Mouse (Mus musculus): ENCODE results near the gene Trim9.

- TF ChIP-seq CTCF (IDR thresholded peaks at IDR 0.05) (no peak), EP300 (IDR thresholded peaks at IDR 0.05) (no peak)
Observed at GRCm38 (mm10) chr12:70195426-70195825, 152.0 kb downstream of the Trim9 start.

Measured in lung, postnatal 0 days (tissue).